Mouse (Mus musculus) bone marrow macrophage, adult 2 months (primary cell): ENCODE measurements at regions not wholly inside any gene's neighbourhood (a gene's known extent, or its start where the extent isn't known, plus 50 kb on each side); places are given as distances from the start of the nearest gene placed in this dataset.

ENCODE experiments used
- CTCF ChIP-seq: IDR thresholded peaks from 2 replicates; pipeline ENCODE4 v1.5.1; 2012; ENCODE audit warnings: low read depth, mild to moderate bottlenecking, low read length, moderate library complexity
- POLR2A ChIP-seq: IDR thresholded peaks from 2 replicates; pipeline ENCODE4 v1.6.1; 2012; ENCODE audit warnings: mild to moderate bottlenecking, low read depth, low read length, borderline replicate concordance

DNA sequence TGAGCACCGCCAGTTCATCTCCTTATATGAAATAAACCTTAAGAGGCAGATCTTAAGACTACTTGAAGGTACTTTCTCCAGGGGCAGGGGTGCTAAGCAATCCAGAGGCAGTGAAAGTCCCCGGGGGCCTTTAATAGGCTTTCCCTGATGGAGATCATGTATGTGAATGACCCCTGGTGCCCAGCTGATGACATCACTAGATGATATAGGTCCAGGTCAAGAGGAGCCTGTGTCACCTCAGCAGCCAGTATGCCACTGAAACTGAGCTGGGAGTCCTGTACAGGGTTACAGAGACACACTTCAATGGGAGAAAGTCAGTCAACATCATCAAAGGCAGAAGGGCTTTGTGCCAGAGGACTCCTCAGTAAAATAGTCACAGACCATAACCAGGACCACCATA, 457.8 kb downstream of the Wdr11 start:
- TF ChIP-seq POLR2A (no peak), CTCF (no peak)
